Mouse (Mus musculus) heart, postnatal 36 days (tissue): Measurements from ENCODE around the gene Nat8f5. TPM values are rescaled to one million over a fixed set of nuclear protein-coding genes. Genes with fewer than 3 reads are reported as not detected.
"Not testable (repeated sequence)": the region's sequence is repeated elsewhere in the genome, so short reads cannot be mapped to it uniquely, and the experiment has no call there.

ENCODE experiments used
- DNase-seq, 2 experiments: peaks; one replicate each; pipeline ENCODE4 v3.0.0; 2021 to 2022
- intact Hi-C: fragments of 180-260 bp; cut with DNase I; formaldehyde crosslinking; loops from one replicate; pipeline ENCODE4 v1.15.1; 2025
- microRNA-seq, 2 experiments: library from miRNA; unstranded; fragments of <30 nt; microRNA quantifications; one replicate each; pipeline ENCODE4 v1.2.0; 2021; ENCODE audit warnings: borderline number of aligned reads in 2 of 2
- total RNA-seq, 2 experiments: library from RNA; stranded (reverse); gene quantifications; 2 replicates each; pipeline ENCODE4 v1.2.3; 2021

Gene Nat8f5
- total RNA-seq, 2 experiments from 2014 or later: not detected

DNA sequence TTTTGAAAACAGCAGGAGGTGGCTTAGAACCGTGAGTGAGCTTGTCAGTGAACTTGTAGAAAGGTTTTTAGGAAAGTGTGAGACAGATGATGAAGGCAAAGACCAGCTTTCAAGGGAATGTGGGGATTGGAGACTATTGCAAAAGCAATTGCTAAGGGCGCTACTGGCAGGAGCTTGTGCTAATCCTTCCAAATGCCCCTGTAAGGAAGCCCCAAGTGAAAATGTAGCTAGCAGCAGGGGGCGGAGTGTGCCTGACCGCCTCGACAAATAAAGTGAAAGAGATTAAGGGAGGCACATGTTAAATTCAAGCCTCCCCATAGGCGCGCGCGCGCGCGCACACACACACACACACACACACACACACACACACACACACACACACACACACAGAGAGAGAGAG, 16.5 kb upstream of the Nat8f5 start:
- DNase-seq: peak in 1 of 2 experiments; percentile 29
- intact Hi-C loops: not testable (repeated sequence)

DNA sequence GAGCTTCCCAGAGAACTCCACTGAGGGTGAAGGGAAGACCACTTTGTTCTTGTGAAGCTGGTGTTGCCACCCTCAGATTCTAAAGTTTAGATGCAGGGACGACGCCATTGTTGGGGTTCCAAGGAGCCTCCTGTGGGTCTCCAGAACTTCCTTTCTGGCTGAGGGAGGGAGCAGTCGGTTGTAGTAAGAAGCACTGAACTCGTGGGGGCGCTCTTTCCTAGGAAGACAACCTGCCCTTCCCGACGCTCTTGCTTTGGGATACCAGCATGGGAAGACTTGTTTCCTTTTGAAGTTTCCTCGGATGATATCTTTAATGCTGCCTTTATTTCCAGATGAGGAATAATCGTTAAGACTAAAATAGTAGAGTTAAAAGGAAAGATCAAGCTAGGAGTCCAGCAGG, 16.1 kb upstream of the Nat8f5 start:
- DNase-seq: peak; percentile 58 to 74
- intact Hi-C loops: not testable (repeated sequence)

DNA sequence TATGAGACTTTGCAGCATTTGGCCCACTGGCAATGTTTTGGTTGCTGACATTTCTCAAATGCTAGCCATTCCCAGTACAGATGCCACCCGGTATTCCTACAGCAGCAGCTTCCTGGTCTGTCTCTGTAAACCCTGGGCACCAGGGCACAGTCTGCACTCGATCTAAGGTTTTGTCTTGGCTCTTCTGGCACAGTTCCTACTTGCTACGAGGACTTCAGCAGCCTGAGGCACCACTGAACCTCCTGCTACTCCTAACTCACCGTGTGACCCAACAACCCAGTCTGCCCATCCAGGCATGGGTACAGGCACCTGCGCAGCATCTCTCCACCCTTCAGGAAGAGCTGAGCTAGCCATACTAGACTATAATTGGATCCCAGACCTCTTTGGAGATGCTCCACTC, 15.3 kb upstream of the Nat8f5 start:
- intact Hi-C loops, DNase-seq: not testable (repeated sequence)

DNA sequence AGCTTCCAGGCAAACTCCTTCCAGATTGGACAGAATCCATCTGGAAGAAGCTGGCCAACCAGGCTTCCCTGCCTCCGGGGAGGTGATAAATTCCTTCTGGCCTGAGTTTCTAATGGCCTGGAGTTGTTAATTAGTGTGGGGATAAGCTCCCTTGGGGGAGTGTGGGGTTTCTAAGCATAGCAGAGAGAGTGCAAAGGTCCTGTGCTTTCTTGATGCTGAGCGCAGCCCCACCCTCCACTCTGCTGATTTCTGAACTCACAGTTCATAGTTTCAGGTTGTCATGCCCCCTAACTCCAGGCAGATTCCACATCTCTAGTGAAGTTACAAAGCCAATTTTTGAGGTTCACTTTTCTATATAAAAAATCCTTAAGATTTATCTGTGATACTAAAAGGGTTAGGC, 14.3 kb upstream of the Nat8f5 start:
- intact Hi-C loops: not testable (repeated sequence)

DNA sequence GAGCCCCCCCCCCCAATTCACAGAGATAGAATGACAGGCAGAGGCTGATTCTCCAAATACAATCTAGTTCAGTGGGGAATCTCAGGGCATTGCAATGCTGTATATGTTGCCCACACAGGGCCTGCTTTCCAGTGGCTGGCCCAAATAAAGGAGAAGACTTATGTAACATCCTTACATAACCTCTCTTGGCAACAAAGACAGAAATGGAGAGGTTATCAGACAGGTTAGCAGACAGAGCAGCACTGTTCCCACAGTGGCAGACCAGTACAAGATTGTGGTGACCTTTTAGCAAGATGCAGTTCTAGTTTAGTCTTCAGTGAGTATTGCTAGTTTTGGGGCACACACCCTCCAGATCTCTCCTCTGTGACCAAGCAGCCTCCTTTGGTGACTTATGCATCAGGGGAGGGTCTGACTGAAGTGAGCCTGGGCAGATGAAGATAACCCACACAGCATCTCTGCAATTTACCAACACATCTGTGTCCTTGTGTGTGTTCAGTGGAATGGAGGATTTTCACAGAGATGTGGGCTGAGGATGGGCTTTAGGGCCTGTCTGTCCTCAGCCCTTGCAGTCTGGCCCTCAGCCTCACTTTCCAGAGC, 13.8 kb upstream of the Nat8f5 start:
- intact Hi-C loops: loop anchor here (5.0 kb wide), 2 partner anchors 58 to 178 kb away; no protein-coding TSS in a partner anchor
- peak in 1 of 2 experiments; percentile 42 for DNase-seq

More for the DNA sequence above, 14.3 kb upstream of the Nat8f5 start:
- DNase-seq: not testable (repeated sequence)

DNA sequence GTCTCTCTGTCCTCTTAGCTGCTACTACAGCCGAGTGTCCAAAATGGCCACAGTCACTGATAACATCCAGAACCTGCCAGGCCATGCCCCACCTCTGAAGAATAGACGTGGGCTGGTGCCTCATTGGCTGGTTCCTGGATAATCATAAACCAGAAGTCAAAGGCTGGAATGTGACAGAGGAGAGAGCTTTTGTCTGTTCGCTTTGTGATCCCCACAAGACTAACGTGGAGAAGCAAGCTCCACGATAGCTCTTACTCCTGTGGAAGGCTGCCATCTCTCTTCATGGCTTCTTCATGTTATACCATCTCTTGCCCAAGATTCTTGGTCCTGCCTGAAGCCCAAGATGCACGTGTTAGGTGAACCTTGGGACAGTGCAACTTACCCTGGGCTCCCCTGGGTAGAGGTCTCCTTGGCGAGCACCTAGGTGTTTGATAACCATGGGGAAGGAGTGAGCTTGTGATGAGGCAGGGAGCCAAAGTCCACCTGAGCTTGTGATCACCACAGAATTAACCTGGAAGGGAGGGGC, 11.1 kb upstream of the Nat8f5 start, which contains the start of gene Nat8:
Gene Nat8 (minus strand): TSS at position 287 of the 526 bp plus-strand sequence.
- intact Hi-C loops: loop anchor here (5.0 kb wide), 2 partner anchors 60 to 180 kb away; no protein-coding TSS in a partner anchor
- DNase-seq: no peak

DNA sequence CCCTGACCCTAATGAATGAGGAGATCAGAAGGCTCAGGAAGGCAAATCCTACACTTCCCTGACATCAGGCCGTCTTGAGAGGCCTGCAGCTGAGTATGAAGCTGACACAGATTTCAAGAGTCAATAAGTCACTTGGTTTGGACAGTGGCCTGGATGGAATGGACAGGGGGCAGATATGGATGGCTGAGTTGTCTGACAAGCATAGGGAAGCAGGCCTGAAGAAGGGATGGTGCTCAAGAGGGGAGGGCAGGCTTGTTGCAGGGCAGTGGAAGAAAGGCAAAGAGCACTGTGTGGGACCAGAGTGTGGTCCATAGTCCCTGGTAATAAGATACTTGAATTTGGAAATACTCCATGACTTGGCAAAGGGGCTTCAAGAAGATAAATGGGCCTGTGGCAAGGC, 8.7 kb upstream of the Nat8f5 start:
- intact Hi-C loops: no loop called here
- no peak for DNase-seq

DNA sequence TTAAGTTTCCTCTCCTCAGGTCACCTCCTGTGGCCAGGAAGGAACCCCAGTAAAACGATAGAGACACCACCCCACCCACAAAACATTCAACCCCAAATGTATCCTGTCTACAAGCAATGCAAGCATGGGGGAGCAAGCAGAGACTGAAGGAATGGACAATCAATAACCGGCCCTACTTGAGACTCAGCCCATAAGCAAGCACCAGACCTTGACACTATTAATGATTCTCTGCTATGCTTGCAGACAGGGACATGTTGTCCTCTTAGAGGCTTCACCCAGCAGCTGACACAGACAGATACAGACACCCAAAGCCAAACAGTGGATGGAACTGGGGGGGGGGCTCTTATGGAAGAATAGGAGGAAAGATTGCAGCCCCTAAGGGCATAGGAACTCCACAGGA, 5.1 kb upstream of the Nat8f5 start:
- no peak for DNase-seq
- intact Hi-C loops: no loop called here

DNA sequence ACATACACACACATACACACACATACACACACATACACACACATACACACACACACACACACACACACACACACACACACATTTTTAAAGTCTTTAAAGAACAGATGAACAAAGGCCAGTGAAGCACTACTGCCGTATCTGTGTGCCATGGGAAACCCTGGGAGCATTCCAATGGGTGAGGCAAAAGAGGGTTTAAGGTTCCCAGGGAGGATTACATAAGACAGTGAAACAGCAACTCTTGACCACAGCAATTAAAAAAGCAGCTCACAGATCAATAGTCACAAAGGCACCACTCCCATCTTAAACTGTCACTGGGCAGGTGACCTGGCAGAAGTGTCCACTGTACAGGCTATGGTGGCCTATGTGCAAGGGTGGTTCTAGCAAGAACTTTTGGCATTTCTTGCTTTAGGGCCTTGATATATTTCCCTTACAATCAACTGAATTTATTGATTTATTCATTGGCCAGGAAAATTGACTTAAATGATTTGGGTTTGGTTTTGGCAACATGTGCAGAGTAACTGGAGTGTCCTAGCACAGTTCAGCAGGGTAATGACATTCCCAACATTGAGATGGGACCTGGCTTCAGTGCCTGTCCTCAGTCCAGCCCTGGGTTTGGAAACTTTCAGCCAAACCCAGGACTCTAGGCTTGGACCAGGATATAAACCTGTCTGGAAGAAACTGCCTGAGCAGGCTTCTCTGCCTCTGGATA, 2.8 kb upstream of the Nat8f5 start:
- no peak for DNase-seq
- intact Hi-C loops: no loop called here

DNA sequence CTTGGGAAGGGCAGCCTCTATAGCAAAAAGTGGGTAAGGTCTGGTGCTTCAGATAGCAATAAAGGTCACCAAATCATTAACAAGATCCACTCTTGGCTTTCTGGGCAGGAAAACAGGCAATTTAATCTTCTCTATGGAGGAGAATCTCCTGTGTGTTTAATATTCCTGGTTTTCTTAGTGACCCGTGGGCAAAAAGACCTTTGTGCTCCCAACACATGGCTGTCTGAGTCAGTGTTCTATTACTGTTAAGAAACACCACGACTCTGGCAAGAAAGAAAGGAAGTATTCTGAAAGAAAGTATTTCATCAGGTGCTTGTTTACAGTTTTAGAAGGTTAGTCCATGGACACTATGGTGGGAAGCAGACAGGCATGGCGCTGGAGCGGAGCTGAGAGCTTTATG, 1.5 kb upstream of the Nat8f5 start:
- intact Hi-C loops: no loop called here
- DNase-seq: no peak

DNA sequence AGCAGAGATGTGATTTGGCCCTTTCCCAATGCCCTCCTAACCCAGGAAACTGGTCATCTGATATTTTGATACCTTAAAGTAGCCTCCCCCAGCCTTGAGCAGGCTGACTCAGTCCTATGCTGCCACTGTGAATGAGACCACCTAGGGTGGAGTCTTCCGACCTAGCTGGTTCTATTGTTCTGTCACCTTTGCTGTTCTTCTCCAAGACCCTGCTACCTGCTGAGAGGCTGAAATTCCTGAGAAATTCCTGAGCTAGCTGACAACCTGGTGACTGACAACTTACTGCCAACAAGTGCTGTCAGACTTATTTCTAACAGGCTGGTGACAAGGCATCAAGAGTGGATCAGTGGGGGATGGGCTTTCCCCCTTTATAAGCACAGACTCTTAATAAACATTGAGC, 2.4 kb downstream of the Nat8f5 start:
- DNase-seq: no peak

DNA sequence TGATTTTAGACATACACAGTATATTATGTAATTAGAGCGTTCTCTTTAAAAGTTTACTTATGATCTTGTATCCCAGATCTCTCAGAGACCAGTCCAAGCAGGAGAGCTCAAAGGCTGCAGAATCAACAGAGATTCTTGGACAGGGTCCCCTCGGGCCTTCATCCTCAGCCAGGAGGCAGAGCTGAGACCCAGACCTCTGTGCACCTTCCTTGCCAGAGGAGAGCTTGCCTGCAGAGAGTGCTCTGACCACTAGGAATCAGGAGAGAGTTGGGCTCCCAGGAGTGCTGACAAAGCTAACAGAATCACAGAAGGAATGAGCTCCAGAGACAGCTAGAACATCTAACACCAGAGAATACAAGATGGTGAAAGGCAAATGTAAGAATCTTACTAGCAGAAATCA, 7.4 kb downstream of the Nat8f5 start:
- DNase-seq: no peak
- intact Hi-C loops: no loop called here

More for the DNA sequence above, 2.4 kb downstream of the Nat8f5 start:
- intact Hi-C loops: no loop called here

DNA sequence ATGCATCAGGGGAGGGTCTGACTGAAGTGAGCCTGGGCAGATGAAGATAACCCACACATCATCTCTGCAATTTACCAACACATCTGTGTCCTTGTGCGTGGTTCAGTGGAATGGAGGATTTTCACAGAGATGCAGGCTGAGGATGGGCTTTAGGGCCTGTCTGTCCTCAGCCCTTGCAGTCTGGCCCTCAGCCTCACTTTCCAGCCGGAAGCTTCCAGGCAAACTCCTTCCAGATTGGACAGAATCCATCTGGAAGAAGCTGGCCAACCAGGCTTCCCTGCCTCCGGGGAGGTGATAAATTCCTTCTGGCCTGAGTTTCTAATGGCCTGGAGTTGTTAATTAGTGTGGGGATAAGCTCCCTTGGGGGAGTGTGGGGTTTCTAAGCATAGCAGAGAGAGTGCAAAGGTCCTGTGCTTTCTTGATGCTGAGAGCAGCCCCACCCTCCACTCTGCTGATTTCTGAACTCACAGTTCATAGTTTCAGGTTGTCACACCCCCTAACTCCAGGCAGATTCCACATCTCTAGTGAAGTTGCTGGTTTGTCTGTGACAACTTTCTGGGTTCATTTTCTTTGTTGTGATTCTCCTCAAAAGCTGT, 9.7 kb downstream of the Nat8f5 start:
- DNase-seq, intact Hi-C loops: not testable (repeated sequence)

DNA sequence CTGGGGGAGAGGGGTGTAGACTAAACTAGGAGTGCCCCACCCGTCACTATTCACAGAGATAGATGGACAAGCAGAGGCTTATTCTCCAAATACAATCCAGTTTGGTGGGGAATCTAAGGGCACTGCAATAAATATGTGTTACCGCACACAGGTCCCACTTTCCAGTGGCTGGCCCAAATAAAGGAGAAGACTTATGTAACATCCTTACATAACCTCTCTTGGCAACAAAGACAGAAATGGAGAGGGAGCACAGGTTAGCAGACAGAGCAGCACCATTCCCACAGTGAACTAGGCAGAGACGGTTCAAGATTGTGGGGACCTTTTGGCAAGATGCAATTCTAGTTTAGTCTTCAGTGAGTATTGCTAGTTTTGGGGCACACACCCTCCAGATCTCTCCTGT, 10.3 kb downstream of the Nat8f5 start:
- intact Hi-C loops, DNase-seq: not testable (repeated sequence)

DNA sequence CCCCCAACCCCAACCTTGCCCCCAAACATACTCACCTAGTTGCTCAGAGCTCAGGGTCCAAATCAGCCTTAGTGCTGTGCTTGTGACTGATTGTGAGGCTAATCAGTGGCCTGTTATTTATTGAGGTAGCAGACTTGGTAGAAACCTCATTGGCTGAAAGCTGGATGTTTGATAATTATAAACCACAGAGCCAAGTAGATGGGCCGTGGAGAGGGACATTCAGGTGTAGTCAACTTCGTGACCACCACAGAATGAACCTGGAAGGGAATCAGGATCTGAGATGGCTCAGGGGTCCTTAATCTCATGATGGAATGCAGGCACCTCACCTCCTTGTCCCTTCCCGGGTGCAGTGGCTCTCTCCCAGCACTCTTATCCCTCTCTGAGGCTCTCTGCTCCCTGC, 11.0 kb downstream of the Nat8f5 start:
- intact Hi-C loops, DNase-seq: not testable (repeated sequence)

DNA sequence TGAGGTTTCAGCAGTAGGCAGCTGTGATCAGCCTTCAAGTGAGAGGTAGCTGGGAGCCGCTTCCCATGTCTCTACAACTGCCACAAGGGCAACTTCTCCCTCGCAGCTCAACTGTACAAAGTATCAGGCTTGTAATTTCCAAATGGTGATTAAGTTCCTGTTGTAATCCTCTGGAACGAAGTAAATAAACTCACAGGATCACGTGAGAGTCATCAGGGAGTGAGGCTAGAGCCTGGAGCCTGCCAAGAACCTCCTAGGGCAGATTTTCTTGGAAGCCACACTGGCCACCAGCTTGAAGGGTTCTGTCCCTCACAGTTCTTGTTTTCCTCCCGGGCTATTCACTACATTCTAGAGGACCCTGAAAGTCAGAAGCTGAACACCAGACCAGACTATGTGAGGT, 17.6 kb downstream of the Nat8f5 start:
- peak; percentile 14 to 39 for DNase-seq
- intact Hi-C loops: not testable (repeated sequence)

Small RNAs within 50 kb of the gene (microRNA-seq; reads per million reads assigned to microRNA genes)
- 0 reads per million in 2 experiments for gene Mir6375

Other genes starting within 250 kb of the Nat8f5 start
- gene Alms1, start 233.4 kb downstream of the Nat8f5 start, total RNA-seq: 1 to 10 TPM; 2.1 to 2.4 TPM
- not detected for gene Nat8f7, start 107.8 kb downstream of the Nat8f5 start, total RNA-seq
- gene Nat8f3, start 55.2 kb downstream of the Nat8f5 start, total RNA-seq: under 1 TPM in 1 of 2 experiments, not detected in 1; 0.35 TPM
- gene Nat8f6, start within 50 bp of the Nat8f5 start, total RNA-seq: not detected
- gene Nat8, start 11.1 kb upstream of the Nat8f5 start, total RNA-seq: not detected
- gene Nat8f2, start 48.2 kb upstream of the Nat8f5 start, total RNA-seq: not detected
- under 1 TPM; 0.61 to 0.95 TPM for gene Nat8f4, start 83.9 kb upstream of the Nat8f5 start, total RNA-seq
- 10 to 100 TPM; 10.9 to 13.2 TPM for gene Tprkb, start 90.9 kb upstream of the Nat8f5 start, total RNA-seq
- gene Nat8f1, start 94.7 kb upstream of the Nat8f5 start, total RNA-seq: 1 to 10 TPM; 2.9 to 3.1 TPM
- 10 to 100 TPM; 41.3 to 44.8 TPM for gene Dusp11, start 140.7 kb upstream of the Nat8f5 start, total RNA-seq
- gene Figla, start 195.2 kb upstream of the Nat8f5 start, total RNA-seq: not detected
- under 1 TPM; 0.16 to 0.64 TPM for gene Add2, start 207.7 kb upstream of the Nat8f5 start, total RNA-seq